Mouse (Mus musculus): Measurements from ENCODE around the gene Padi6. TPM values are rescaled to one million over a fixed set of nuclear protein-coding genes. Genes with fewer than 3 reads are reported as not detected.

Padi6 gene
- not detected in 2 replicates for polyA plus RNA-seq (2012; rRNA removed)

DNA sequence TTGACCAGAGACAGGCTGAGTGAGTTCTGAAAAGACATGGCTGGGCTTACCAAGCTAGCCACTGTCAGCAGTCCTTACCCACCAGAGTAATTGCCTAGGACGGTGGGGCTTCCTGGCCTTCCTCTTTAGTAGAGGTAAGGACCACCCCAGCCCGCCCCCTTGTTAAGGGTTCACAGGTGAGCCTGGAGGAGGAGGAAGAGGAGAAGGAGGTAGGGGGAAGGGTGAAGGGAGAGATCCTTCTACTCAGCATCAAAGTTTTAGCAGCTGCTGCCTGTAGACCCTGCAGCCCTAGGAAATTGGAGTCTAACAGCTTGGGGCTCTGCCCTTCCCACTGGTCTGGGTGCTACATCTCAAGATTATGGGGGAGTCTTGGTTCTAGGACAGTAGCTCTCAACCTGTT is at the start of gene Padi6:
Padi6 (minus strand) TSS at position 101 of the 400 bp plus-strand sequence.

GRCm38 (mm10) chr4:140774025-140774800 is 31.8 kb upstream of the Padi6 start, which contains the start of gene Padi4:
Gene Padi4 (minus strand): TSS chr4:140774236.

DNA sequence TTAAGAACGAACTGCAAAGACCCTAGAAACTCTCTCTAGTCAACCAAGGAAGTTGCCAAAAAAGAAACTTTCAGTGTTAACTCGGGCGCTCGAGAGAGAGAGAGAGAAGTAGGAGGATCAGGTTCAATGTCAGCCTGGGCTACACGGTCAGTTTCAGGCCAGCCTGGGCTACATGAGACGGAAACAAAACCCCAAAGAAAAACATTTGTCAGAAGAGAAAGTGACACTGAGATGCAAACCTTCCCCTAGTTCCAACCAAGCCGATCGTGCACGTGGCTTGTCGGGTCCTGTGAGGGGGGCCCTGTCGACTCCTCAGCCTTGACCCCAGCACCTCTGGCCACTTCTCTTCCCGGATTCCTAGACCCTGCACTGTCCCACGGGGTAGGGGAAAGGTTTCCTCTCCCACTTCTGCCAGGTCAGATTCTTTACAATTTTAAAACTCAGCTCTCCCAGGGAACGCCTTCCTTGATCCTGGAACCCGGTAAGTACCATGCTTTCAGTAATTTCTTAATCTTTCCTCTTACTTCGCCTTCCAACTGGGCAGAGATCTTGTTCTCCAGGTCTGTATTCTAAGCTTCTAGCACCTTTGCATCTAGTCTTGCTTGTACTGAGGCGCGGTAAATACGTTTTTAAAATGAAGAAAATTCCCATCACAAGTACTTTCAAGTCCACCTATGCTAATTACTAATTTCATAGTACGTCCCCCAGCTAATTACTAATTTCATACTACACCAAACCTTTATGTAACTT is 42.0 kb downstream of the Padi6 start, which contains the start of gene Rcc2:
Rcc2 (plus strand) TSS at position 273 of the 750 bp plus-strand sequence.

Other genes with a start within 250 kb of the Padi6 start
- gene Arhgef10l, start 76.6 kb downstream of the Padi6 start, polyA plus RNA-seq (2012; rRNA removed): 63.9 and 74.0 TPM in 2 replicates
- gene Rcc2, start 42.1 kb downstream of the Padi6 start, polyA plus RNA-seq (2012; rRNA removed): 50.8 and 54.4 TPM in 2 replicates
- 0.61 and 1.1 TPM in 2 replicates for gene Padi4, start 31.6 kb upstream of the Padi6 start, polyA plus RNA-seq (2012; rRNA removed)
- gene Padi3, start 68.0 kb upstream of the Padi6 start, polyA plus RNA-seq (2012; rRNA removed): 0.03 TPM in 2 replicates
- 0.06 TPM in 1 of 2 replicates, not detected in the other for gene Padi1, start 103.1 kb upstream of the Padi6 start, polyA plus RNA-seq (2012; rRNA removed)
- gene Padi2, start 163.7 kb upstream of the Padi6 start, polyA plus RNA-seq (2012; rRNA removed): 2.5 and 3.7 TPM in 2 replicates
- 270 and 297 TPM in 2 replicates for gene Sdhb, start 218.6 kb upstream of the Padi6 start, polyA plus RNA-seq (2012; rRNA removed)
- gene Atp13a2, start 244.2 kb upstream of the Padi6 start, polyA plus RNA-seq (2012; rRNA removed): 95.4 and 105 TPM in 2 replicates

All from colon, adult 2 months (tissue).